Comparison of ENCODE assay signal across 24 mouse cellular contexts in the genomic region with DNA sequence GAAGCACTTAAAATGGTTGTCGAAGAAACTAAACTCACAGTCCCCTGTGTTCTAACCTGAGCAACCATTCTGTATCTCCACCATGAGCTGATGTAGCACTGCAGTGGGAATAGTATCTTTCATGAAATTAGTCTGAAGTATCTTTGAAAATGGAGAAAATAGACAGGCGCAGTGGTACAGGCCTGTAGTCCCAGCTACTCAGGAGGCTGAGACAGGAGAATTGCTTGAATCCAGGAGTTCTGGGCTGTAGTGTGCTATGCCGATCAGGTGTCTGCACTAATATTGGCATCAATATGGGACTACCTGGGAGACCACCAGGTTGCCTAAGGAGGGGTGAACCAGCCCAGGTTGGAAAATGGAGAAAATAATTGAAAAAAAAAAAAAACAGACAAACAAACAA.
DNase-seq lines count a peak whose midpoint lies in the region; ATAC-seq and TF ChIP-seq lines count a peak whose summit lies in the region.
"Had no signal": no experiment of that assay in that cellular context is flagged by ENCODE, and none has a peak within 500 bp of the region (broad histone marks: within the 10 kb centered on the region; RNA-seq: fewer than 3 reads in every experiment).

No protein-coding gene starts in this region.

- H3K9me3 ChIP-seq in ES-E14 (ENCODE audit: control insufficient read depth, insufficient read depth, low read depth, low read length) = no peaks in the 10 kb centered on the region
- no peaks in the 10 kb centered on the region for H3K9me3 ChIP-seq in midbrain, embryonic 13.5 days
- H3K9me3 ChIP-seq in hindbrain, embryonic 13.5 days = no peaks in the 10 kb centered on the region
- H3K9me3 ChIP-seq: embryonic facial prominence, embryonic 10.5 days; embryonic facial prominence, embryonic 12.5 days had no signal

- 94% methylated on average over 3 of the region's 3 CpGs for WGBS in midbrain, embryonic 13.5 days
- WGBS in hindbrain, embryonic 13.5 days = 97% methylated on average over 3 of the region's 3 CpGs

- no peak overlapping the region for H3K4me3 ChIP-seq in ES-E14 (ENCODE audit: insufficient read depth in 1 of 2, low read depth in 1 of 2, low read length in 2 of 2, poor library complexity in 1 of 2, severe bottlenecking in 1 of 2)
- no peak overlapping the region for H3K4me3 ChIP-seq in midbrain, embryonic 13.5 days (replicated peaks)
- H3K4me3 ChIP-seq in hindbrain, embryonic 13.5 days = no peak overlapping the region
- H3K4me3 ChIP-seq: embryonic facial prominence, embryonic 10.5 days; embryonic facial prominence, embryonic 12.5 days had no signal

- no peak overlapping the region for H3K4me2 ChIP-seq in midbrain, embryonic 13.5 days (replicated peaks)
- H3K4me2 ChIP-seq in hindbrain, embryonic 13.5 days = no peak overlapping the region
- H3K4me2 ChIP-seq: embryonic facial prominence, embryonic 12.5 days had no signal

- no peak overlapping the region for H3K27ac ChIP-seq in ES-E14 (ENCODE audit: insufficient read depth, low read depth, low read length, poor library complexity, severe bottlenecking)
- no peak overlapping the region for H3K27ac ChIP-seq in midbrain, embryonic 13.5 days
- H3K27ac ChIP-seq in hindbrain, embryonic 13.5 days = no peak overlapping the region
- H3K27ac ChIP-seq: embryonic facial prominence, embryonic 10.5 days; embryonic facial prominence, embryonic 12.5 days had no signal

- H3K9ac ChIP-seq in ES-E14 (ENCODE audit: insufficient read depth, low read depth, low read length, poor library complexity, severe bottlenecking) = peak overlapping the region; percentile 64; the same call in 1 of the 2 replicates
- no peak overlapping the region for H3K9ac ChIP-seq in midbrain, embryonic 13.5 days (replicated peaks)
- no peak overlapping the region for H3K9ac ChIP-seq in hindbrain, embryonic 13.5 days
- H3K9ac ChIP-seq: embryonic facial prominence, embryonic 12.5 days had no signal

- no peaks in the 10 kb centered on the region for H3K4me1 ChIP-seq in ES-E14 (ENCODE audit: control insufficient read depth in 2 of 2, insufficient read depth in 2 of 2, low read length in 2 of 2, poor library complexity in 1 of 2)
- H3K4me1 ChIP-seq in midbrain, embryonic 13.5 days (replicated peaks) = no peaks in the 10 kb centered on the region
- H3K4me1 ChIP-seq in hindbrain, embryonic 13.5 days (replicated peaks) = no peaks in the 10 kb centered on the region
- H3K4me1 ChIP-seq: embryonic facial prominence, embryonic 10.5 days; embryonic facial prominence, embryonic 12.5 days had no signal

- H3K36me3 ChIP-seq in ES-E14 (ENCODE audit: control insufficient read depth, insufficient read depth, low read length, poor library complexity, severe bottlenecking) = no peaks in the 10 kb centered on the region
- no peaks in the 10 kb centered on the region for H3K36me3 ChIP-seq in splenic B cell, adult 2 months (ENCODE audit: control insufficient read depth, insufficient read depth, low read length, poor library complexity, severe bottlenecking)
- H3K36me3 ChIP-seq in midbrain, embryonic 13.5 days = no peaks in the 10 kb centered on the region
- H3K36me3 ChIP-seq in hindbrain, embryonic 13.5 days = no peaks in the 10 kb centered on the region
- H3K36me3 ChIP-seq: embryonic facial prominence, embryonic 10.5 days; embryonic facial prominence, embryonic 12.5 days had no signal

- H3K27me3 ChIP-seq in splenic B cell, adult 2 months (ENCODE audit: control insufficient read depth, insufficient read depth, low read length, poor library complexity, severe bottlenecking) = no peaks in the 10 kb centered on the region
- H3K27me3 ChIP-seq in midbrain, embryonic 13.5 days = no peaks in the 10 kb centered on the region
- H3K27me3 ChIP-seq in hindbrain, embryonic 13.5 days = no peaks in the 10 kb centered on the region
- H3K27me3 ChIP-seq: CH12.LX; embryonic facial prominence, embryonic 12.5 days; Patski had no signal

- no peak for DNase-seq in ES-E14 (ENCODE audit: low read depth, low spot score)
- peak; percentile 2 for DNase-seq in splenic B cell, adult 2 months (ENCODE audit: low read depth, low spot score)
- no peak for DNase-seq in gastrocnemius, adult 18-20 months (ENCODE audit: low spot score)
- no peak for DNase-seq in right cerebral cortex, postnatal 25 days
- DNase-seq: adrenal gland, postnatal 10 days; adrenal gland, postnatal 36 days; B cell, adult 2 months; cerebellum, adult 18-20 months; cerebellum, adult 8-10 months; cerebellum, adult 9-11 months; cerebellum, postnatal 14 days; cerebellum, postnatal 36 days had no signal

- in situ Hi-C loops in ES-E14 (cut with MboI; ENCODE audit: low sequenced_read_pairs in 2 of 2, unreplicated experiment in 2 of 2) = no loop called here

- ATAC-seq in common myeloid progenitor, adult 5-6 weeks (replicated peaks; ENCODE audit: low read depth, poor library complexity, severe bottlenecking) = peak; percentile 84
- ATAC-seq in hematopoietic stem cell, adult 5-6 weeks (replicated peaks in 1 of 2; ENCODE audit: insufficient read depth in 1 of 2, low FRiP score in 2 of 2, low TSS enrichment in 1 of 2, low read depth in 1 of 2, poor library complexity in 2 of 2, severe bottlenecking in 2 of 2) = peak; percentile 66 to 100; a peak in 3 of 4 replicates
- no peak for ATAC-seq in midbrain, embryonic 13.5 days
- no peak for ATAC-seq in hindbrain, embryonic 13.5 days (ENCODE audit: low FRiP score)
- ATAC-seq: activated CD4-positive, CD25-positive, alpha-beta regulatory T cell, adult 4 months; CD4-positive, CD25-positive, alpha-beta regulatory T cell, adult 4 months; forebrain, embryonic 14.5 days; forebrain, embryonic 16.5 days; Patski had no signal

TF ChIP-seq in ES-E14, 5 proteins besides CTCF, POLR2A, EP300 and RAD21:
- no peak for TF ChIP-seq HCFC1 (IDR thresholded peaks at IDR 0.05; ENCODE audit: borderline replicate concordance, insufficient read depth, low read length)
- no peak for TF ChIP-seq CHD2 (IDR thresholded peaks at IDR 0.05; ENCODE audit: low read depth, low read length)
- TF ChIP-seq ZC3H11A (IDR thresholded peaks at IDR 0.05; ENCODE audit: borderline replicate concordance, low read depth, low read length) = no peak
- no peak for TF ChIP-seq ZNF384 (IDR thresholded peaks at IDR 0.05; ENCODE audit: low read depth, low read length)
- no peak for TF ChIP-seq MAFK (IDR thresholded peaks at IDR 0.05; ENCODE audit: insufficient read depth, low read depth, low read length)

Comparison
In these comparisons a context has a peak if more than half of its experiments do, and no peak if none do; other contexts are left out.
1. ATAC-seq: peak in common myeloid progenitor, adult 5-6 weeks (single experiment) and hematopoietic stem cell, adult 5-6 weeks (2 of 2); none in midbrain, embryonic 13.5 days (single experiment) and hindbrain, embryonic 13.5 days (single experiment).